Mouse (Mus musculus) frontal cortex, adult (tissue): ENCODE results near the gene Cope.
A peak's percentile ranks its signal among the peaks of the same experiment; 100 is the strongest.

Source experiments
- ATAC-seq: cut with Nextera tagmentation; 2 replicates; pipeline ENCODE4 v1.9.2; 2017; ENCODE audit warnings: mild to moderate bottlenecking, moderate library complexity, mixed read lengths; ENCODE audit not compliant: low TSS enrichment

Gene Cope

DNA sequence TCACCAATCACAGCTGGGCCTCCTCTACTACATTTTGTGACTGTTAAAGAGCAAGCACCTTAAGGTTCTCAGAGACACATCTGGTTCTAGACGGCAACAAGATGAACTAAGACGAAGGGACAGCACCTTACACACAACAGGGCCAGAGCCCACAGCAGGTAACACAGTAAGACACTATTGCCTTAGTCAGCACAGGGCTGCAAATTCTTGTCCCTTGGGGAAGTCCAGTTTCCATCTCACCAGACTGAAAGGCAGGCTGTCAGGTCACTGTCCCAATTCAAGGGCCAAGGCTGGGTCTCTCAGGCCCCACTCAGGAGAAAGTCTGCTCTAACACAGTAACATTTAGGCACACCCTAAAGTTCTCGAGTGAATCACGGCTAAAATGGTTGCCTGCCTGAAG, 45.1 kb downstream of the Cope start:
- no peak for ATAC-seq

DNA sequence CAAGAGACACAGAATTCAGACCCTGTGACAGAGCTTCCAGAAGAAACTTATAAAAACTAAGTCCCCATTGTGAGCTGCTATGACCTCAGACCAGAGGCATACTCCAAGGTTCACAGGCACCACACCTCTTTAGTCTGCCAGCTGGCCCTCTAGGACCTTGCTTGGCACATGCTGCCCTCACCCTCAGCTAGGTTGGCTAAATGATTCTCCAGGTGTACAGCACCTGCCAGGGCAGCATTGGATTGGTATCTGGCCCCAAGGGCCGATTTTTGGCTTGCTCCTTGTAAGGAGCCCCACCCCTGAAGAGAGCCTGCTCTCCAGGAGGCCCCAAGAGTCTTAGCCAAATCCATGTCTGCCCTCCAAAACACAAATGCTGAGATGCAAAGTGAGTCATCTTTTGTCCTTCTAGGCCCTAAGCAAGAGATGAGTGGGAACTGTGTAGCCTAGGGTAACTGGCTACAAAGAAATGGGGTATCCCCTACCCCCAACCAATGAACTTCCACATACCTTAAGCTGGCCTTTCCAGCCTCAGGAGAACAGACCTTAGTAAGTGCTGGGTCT, 45.6 kb downstream of the Cope start:
- ATAC-seq = no peak

DNA sequence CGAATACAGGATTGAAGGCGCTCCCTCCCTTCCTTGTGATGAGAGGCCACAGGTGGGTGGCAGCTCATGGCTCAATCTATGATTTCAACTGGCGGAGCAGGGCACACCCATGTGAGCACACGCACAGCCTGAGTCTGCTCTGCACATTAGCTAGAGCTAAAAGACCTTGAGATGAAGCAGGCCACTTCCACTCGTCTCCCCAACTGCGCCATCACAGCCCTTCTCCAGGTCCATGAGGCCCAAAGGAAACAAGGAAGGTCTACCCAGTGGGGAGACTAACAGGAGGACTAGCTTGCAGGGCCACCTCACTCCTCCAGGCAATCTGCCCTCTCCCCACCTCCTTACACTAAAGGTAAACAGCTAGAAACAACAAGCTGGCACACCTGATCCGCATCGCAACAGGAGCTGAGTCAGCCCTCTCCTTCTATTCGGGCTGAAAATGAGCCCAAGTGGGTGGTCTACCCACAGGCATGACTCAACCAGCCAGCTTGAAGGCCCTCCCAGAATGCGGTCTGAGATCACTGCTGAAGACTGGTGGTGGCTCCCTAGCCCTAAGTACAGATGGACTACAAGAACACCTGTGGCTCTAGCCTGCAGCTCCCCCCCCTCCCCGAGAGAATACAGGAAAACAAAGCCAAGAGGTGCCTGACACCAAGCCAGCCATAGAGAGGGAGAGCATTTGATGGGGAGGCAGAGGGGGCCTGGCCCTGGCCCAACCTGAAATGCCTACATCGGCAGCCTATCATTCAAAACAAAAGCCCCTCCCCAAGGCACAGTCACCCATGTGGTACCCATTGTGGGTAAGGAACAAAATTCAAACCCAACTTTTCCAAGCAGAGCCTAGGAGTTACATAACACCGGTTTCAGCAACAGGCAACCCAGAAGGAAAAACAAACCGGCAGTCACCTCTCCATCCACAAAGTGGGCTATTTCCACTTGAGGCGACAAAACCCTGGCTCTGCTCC, 49.0 kb downstream of the Cope start:
- no peak for ATAC-seq

DNA sequence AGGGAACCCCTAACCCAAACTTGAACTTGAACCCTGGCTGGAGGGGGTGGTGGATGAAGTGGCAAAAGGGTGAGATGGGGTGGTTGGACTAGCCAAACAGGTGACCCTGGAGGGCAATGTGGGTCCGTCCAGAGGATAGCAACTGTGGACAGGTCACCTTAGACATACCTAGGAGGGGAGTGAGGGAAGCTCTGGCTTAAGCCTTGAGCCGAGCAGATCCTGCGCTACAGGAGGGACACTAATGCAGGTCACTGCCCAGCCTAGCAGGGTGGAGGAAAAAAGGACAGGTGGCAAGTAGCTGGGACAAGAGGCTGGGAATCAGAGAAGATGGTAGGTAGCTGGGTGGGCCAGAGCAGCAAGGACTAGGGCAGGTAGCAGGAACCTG, 49.7 kb downstream of the Cope start:
- ATAC-seq = no peak

DNA sequence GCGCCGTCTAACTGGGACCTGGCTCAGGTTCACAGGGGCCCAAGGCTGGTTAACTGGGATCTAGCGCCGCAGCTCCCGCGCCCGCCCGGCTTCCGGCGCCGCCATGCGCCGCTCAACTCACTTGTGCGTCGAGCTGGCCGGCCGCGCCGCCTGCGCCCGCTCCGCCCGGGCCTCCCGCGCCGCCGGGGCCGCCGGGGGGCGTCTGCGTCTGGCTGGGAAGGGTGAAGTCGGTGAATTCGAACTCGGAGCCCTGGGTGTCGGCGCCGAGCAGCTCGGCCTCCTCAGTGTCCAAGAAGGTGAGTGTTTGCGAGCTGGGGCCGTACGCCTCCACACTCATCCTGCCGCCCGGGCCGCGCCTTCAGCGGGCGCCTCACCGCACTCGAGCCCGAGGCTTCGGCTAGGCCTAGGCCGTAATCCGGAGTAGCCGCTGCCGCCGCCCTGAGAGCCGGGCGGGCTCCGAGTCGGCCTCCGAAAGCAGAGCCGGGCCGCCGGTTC, 50.4 kb downstream of the Cope start:
- 0 out of 2 replicates have a peak, but pooled peaks have one; percentile 0 for ATAC-seq

DNA sequence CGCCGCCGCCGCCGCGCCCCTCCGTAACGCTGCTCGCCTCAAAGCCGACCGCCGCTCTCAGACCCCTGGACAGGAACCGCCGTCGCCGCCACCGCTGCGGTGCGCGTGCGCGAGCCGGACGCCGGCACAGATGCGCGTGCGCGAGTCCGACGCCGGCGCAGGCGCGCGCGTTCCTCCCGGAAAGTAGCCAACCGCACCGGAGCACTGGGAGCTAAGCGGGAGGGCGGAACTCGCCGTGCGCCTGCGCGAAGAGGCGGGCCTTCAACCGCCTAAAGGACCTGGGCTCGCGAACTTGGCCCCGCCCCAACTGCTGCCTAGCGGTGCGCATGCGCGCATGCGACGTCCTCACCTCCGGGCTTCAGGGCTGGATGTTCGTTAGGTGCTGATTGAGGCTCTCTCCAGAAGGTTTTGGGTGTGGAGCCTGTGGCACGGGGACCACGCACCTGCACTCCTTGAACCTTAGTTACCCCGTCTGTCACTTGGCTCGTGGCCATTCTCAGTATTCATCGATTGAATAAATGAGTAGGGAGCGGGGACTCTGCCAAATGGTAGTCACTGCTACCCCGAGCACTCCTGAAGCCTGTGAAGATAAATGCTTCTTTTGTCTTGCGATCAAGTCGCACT, 51.0 kb downstream of the Cope start, which contains the start of gene Upf1:
Gene Upf1 (minus strand): TSS at position 85 of the 624 bp plus-strand sequence.
- ATAC-seq = peak; percentile 72

DNA sequence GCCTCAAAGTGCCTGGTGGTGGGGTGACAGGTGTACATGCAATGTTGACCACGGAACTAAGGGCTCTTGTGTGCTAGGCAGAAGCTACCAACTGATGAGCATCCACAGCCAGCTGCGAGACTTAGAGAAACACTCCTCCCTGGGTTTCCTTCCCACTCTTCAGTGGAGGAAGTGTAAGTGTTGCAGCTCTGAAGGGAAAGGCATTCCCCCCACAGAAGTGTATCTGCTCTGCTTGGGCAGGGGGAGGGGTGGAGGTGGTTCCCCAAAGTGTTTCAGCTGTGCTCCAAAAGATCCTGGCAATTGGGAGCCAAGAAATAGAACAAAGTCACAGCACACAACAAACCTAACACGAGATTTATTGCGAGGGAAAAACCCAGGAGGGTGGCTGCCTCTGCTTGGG, 51.7 kb downstream of the Cope start:
- peak; percentile 77 for ATAC-seq

DNA sequence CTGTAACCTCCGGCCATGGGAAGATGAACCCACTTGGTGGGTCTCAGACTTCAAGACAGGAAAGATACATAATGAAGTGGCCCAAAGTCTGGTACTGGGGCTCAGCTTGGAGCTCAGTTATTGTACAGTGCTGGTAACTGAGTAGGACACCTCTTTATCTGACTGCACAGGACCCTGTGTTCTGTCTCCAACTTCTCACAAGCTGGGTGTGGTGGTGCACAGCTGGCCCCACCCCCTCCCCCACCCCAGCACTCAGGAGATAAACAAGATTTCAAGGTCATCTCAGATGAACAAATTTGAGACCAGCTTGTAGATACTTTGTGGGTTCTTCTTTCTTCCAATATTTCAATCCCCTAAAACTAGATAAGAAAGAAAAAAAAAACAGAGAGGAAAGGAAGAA, 53.8 kb downstream of the Cope start:
- no peak for ATAC-seq

DNA sequence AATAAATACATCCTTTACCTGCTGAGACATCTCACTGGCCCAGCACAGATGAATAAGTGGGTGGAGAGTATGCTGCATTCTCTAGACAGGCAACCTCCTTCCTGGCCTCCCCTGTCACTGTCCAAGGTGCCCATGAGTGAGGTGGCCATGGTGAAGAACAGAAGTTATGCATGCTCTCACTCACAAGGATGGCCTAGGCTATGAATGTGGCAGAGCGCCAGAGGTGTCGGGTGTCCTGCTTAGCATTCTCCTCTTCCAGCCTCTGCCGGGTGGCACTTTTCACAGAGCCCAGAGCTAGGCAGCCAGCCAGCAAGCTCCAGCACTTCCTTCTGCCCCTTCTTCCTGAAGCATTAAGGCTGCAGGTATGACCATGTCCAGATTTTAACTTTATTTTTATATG, 57.1 kb downstream of the Cope start:
- no peak for ATAC-seq

DNA sequence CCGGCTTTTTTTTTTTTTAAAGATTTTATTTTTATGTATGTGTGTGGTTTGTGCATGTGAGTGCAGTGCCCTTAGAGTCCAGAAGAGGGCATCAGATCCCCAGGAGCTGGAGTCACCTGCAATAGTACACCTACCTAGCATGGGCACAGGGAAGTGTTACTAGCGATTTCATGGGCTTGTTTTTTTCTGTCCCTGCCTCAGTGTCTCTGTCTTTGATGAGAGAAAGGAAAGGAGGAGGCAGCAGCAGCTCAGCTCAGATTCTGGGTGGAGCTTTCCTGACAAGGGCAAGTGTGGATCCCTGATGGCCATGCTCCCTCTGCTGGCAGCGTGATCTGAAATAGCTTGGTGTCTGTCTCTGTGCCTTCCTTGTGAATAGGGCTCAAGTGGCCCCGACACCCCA, 58.5 kb downstream of the Cope start:
- ATAC-seq = no peak

DNA sequence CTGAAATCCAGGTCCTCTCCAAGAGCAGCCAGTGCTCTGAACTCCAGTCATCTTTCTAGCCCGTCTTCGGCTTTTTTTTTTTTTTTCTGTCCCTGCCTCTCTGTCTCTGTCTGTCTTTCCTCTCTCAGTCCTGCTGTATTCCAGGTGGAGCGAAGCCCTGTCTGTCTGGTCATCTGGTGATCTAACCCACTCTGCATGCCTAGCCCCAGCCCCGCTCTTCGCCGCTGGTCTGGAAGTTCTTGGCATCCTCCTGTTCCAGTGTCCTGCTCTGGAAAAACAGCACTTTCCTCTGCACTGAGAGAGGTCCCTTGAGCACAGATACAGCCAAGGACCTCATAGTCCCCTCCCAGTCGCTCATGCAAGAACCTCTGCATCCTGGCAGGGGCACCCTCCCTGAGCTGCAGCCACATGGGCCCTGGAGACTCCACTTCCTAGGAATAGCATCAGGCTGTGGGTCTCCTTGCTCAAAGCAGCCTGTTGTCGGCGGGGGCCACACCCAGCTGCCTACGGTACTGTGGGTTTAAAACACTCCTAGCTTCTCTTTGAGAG, 59.2 kb downstream of the Cope start:
- ATAC-seq = no peak
